Mouse (Mus musculus): ENCODE measurements around the gene Kncn. TPM values are rescaled to one million over a fixed set of nuclear protein-coding genes. Genes with fewer than 3 reads are reported as not detected.

Gene Kncn
- total RNA-seq, 4 experiments from 2014 or later: not detected

- no peak for DNase-seq (ENCODE audit: low spot score)
Measured at GRCm38 (mm10) chr4:115937061-115937976, 53.1 kb downstream of the Kncn start.

- DNase-seq (ENCODE audit: low spot score): no peak
Measured at GRCm38 (mm10) chr4:115938276-115939160, 54.3 kb downstream of the Kncn start.

Other genes starting within 250 kb of the Kncn start
- 10 to 100 TPM; 26.4 to 38.4 (median 34.4) TPM for gene Cyp4b1, start 236.7 kb upstream of the Kncn start, total RNA-seq (2022)
- 10 to 100 TPM; 39.9 to 43.2 (median 42.3) TPM for gene Efcab14, start 146.7 kb upstream of the Kncn start, total RNA-seq (2022)
- 1 to 10 TPM in 3 of 4 experiments, under 1 TPM in 1; 0.47 to 2.5 (median 1.4) TPM for gene Tex38, start 103.4 kb upstream of the Kncn start, total RNA-seq (2022)
- 100 to 1,000 TPM; 110 to 119 (median 113) TPM for gene Atpaf1, start 99.6 kb upstream of the Kncn start, total RNA-seq (2022)
- 1 to 10 TPM; 3.2 to 4.1 (median 3.4) TPM for gene Mob3c, start 56.3 kb upstream of the Kncn start, total RNA-seq (2022)
- gene Mknk1, start 45.2 kb upstream of the Kncn start, total RNA-seq (2022): 10 to 100 TPM; 22.2 to 27.6 (median 25.6) TPM
- not detected for gene 6430628N08Rik, start 6.3 kb downstream of the Kncn start, total RNA-seq (2022)
- gene Dmbx1, start 55.5 kb downstream of the Kncn start, total RNA-seq (2022): not detected
- under 1 TPM in 3 of 4 experiments, not detected in 1; 0.34 to 0.82 (median 0.49) TPM for gene Faah, start 133.5 kb downstream of the Kncn start, total RNA-seq (2022)
- 10 to 100 TPM; 30.3 to 34.5 (median 32.7) TPM for gene Nsun4, start 169.5 kb downstream of the Kncn start, total RNA-seq (2022)
- 1,000 to 10,000 TPM; 1,639 to 1,931 (median 1,745) TPM for gene Uqcrh, start 190.7 kb downstream of the Kncn start, total RNA-seq (2022)
- 10 to 100 TPM; 24.4 to 26.0 (median 25.7) TPM for gene Lrrc41, start 190.9 kb downstream of the Kncn start, total RNA-seq (2022)
- under 1 TPM; 0.06 to 0.53 (median 0.17) TPM for gene Rad54l, start 239.3 kb downstream of the Kncn start, total RNA-seq (2022)
- gene Pomgnt1, start 239.4 kb downstream of the Kncn start, total RNA-seq (2022): 10 to 100 TPM; 58.8 to 63.2 (median 62.0) TPM